In genomic region chr12:71544401-71545159, GRCm38 (mm10) we compare ENCODE assay signal across 9 mouse cellular contexts.
A peak's percentile ranks its signal among the peaks of the same experiment; 100 is the strongest.
DNase-seq lines count a peak whose midpoint lies in the region; ATAC-seq and TF ChIP-seq lines count a peak whose summit lies in the region.
"Had no signal": no experiment of that assay in that cellular context is flagged by ENCODE, and none has a peak within 500 bp of the region (broad histone marks: within the 10 kb centered on the region; RNA-seq: fewer than 3 reads in every experiment).

No protein-coding gene starts in this region.

- H3K4me2 ChIP-seq in limb, embryonic 13.5 days (replicated peaks), result no peak overlapping the region
- H3K4me2 ChIP-seq: lung, embryonic 15.5 days had no signal

- 32% methylated on average over 8 of the region's 8 CpGs for WGBS in limb, embryonic 13.5 days

- H3K4me1 ChIP-seq in bone marrow macrophage, adult 2 months (ENCODE audit: control insufficient read depth, insufficient read depth, low read length), result peaks cover 36% of the 10 kb centered on the region
- peaks cover 40% of the 10 kb centered on the region for H3K4me1 ChIP-seq in limb, embryonic 13.5 days

- peak overlapping the region; percentile 70 for H3K27ac ChIP-seq in bone marrow macrophage, adult 2 months (ENCODE audit: insufficient read depth, low read depth, low read length)
- peak overlapping the region; percentile 44; the same call in 1 of the 2 replicates for H3K27ac ChIP-seq in limb, embryonic 13.5 days
- H3K27ac ChIP-seq: lung, embryonic 15.5 days had no signal

- H3K27me3 ChIP-seq in limb, embryonic 13.5 days, result peaks cover 5% of the 10 kb centered on the region; the same call in 1 of the 2 replicates
- H3K27me3 ChIP-seq: lung, embryonic 15.5 days had no signal

- no peaks in the 10 kb centered on the region for H3K9me3 ChIP-seq in limb, embryonic 13.5 days
- H3K9me3 ChIP-seq: lung, embryonic 15.5 days had no signal

- no peak overlapping the region for H3K4me3 ChIP-seq in bone marrow macrophage, adult 2 months (ENCODE audit: insufficient read depth, low read length)
- H3K4me3 ChIP-seq in limb, embryonic 13.5 days, result no peak overlapping the region
- H3K4me3 ChIP-seq: lung, embryonic 15.5 days had no signal

- no peak overlapping the region for H3K9ac ChIP-seq in limb, embryonic 13.5 days
- H3K9ac ChIP-seq: lung, embryonic 15.5 days had no signal

- TF ChIP-seq POLR2A in bone marrow macrophage, adult 2 months (IDR thresholded peaks at IDR 0.05; ENCODE audit: borderline replicate concordance, low read depth, low read length), result no peak

- DNase-seq in layer of hippocampus, adult 11-12 months (ENCODE audit: low spot score), result peak; percentile 59
- no peak for DNase-seq in layer of hippocampus, postnatal 36 days
- DNase-seq in embryo, embryonic 11 days, result peak; percentile 45
- DNase-seq in urinary bladder, adult 18-20 months (ENCODE audit: low spot score in 2 of 2), result no peak
- DNase-seq in urinary bladder, postnatal 4 days (ENCODE audit: low spot score in 2 of 2), result no peak

- ATAC-seq in limb, embryonic 13.5 days (ENCODE audit: low FRiP score, low read depth), result peak; percentile 51; the same call in 1 of the 2 replicates
- no peak for ATAC-seq in inflammation-experienced regulatory T-cells, adult 6 months

- no peak for TF ChIP-seq CTCF in bone marrow macrophage, adult 2 months (IDR thresholded peaks at IDR 0.05; ENCODE audit: low read depth, low read length)

- H3K36me3 ChIP-seq in limb, embryonic 13.5 days, result no peaks in the 10 kb centered on the region
- H3K36me3 ChIP-seq: lung, embryonic 15.5 days had no signal

Comparison
In these comparisons a context has a peak if more than half of its experiments do, and no peak if none do; other contexts are left out.
1. DNase-seq: peak in layer of hippocampus, adult 11-12 months (single experiment) and embryo, embryonic 11 days (single experiment); none in layer of hippocampus, postnatal 36 days (0 of 2), urinary bladder, adult 18-20 months (0 of 2) and urinary bladder, postnatal 4 days (0 of 2).